Mouse (Mus musculus) E14TG2a.4 (cell line): ENCODE measurements at regions not wholly inside any gene's neighbourhood (a gene's known extent, or its start where the extent isn't known, plus 50 kb on each side); places are given as distances from the start of the nearest gene placed in this dataset.

Experiments used
- CTCF ChIP-seq: conservative IDR thresholded peaks from 2 replicates; pipeline ENCODE4 v1.5.1; 2014; ENCODE audit warnings: low read length
- NANOG ChIP-seq: IDR thresholded peaks from 2 replicates; pipeline ENCODE4 v1.6.1; 2014; ENCODE audit warnings: borderline replicate concordance, low read length, mixed read lengths
- POU5F1 ChIP-seq: IDR thresholded peaks from 2 replicates; pipeline ENCODE4 v1.6.1; 2014; ENCODE audit warnings: low read length, borderline replicate concordance

DNA sequence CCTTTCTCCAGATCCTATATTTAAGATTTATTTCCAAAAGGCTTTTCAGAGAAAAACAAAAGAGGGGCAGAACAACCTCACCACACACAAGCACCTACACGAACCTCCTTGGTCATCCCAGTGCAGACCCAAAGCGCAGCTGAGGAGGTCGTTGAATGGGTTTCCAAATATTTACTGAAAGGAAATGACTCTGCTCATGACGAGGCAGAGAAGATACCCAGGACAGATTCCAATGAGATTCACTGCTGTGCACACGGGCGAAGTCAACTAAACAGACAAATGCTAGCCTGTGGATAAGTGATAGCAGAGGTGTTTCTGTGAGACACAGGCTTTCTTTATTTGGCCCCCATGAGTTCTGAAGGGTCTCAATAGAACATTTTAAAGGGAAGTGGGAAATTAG is 70.7 kb upstream of the Gm47985 start:
- TF ChIP-seq CTCF (no peak), NANOG (no peak), POU5F1 (no peak)
